Mouse (Mus musculus): ENCODE results near the gene Prg2. TPM values are rescaled to one million over a fixed set of nuclear protein-coding genes. Genes with fewer than 3 reads are reported as not detected.

Prg2 gene
- polyA plus RNA-seq, 1 experiment from 2014 or later: not detected

DNA sequence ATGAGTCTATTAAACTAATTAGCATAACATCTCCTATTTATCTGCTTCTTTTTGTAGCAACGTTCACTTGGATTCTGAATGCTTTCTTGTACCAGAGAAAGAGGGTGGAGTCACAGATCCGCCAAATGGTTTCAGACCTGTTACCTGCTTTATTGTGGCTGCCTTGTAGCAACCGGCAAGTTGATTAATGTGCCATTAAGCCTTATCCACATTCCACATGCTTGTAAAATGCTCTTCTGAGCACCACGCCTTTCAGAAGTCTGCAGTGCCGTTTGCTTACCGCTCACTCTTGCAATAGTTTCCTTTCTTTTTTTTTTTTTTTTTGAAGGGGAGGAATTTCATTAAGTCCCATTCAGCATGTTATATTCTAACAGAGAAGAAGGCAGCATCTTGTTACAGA is 49.6 kb downstream of the Prg2 start:
- no peaks in the 10 kb centered on the region for H3K4me1 ChIP-seq (ENCODE audit: control insufficient read depth in 2 of 2, insufficient read depth in 2 of 2, low read length in 2 of 2)
- H3K27ac ChIP-seq (replicated peaks in 1 of 2; ENCODE audit: control insufficient read depth in 1 of 2, insufficient read depth in 1 of 2, low read depth in 2 of 2, low read length in 2 of 2): no peak overlapping the region
- no peak for ATAC-seq (ENCODE audit: insufficient number of reproducible peaks, insufficient read depth, low FRiP score, low read depth)
- 0 out of 2 replicates have a peak, but pooled peaks cover 5% of the 10 kb centered on the region for H3K27me3 ChIP-seq (ENCODE audit: control insufficient read depth, insufficient read depth, low read length)
- no peaks in the 10 kb centered on the region for H3K9me3 ChIP-seq (ENCODE audit: control insufficient read depth, low read length)
- no peak overlapping the region for H3K4me3 ChIP-seq (ENCODE audit: control insufficient read depth in 1 of 2, insufficient read depth in 1 of 2, low read depth in 1 of 2, low read length in 2 of 2)
- H3K36me3 ChIP-seq (ENCODE audit: control insufficient read depth, insufficient read depth, low read length): no peaks in the 10 kb centered on the region
- H3K9ac ChIP-seq (ENCODE audit: low read length): no peak overlapping the region
- H3K4me2 ChIP-seq (ENCODE audit: low read length): no peak overlapping the region
- 68% methylated on average over 6 of the region's 6 CpGs for WGBS

- Histone ChIP-seq H3K4me3 (ENCODE audit: control insufficient read depth in 1 of 2, insufficient read depth in 1 of 2, low read depth in 1 of 2, low read length in 2 of 2) (no peak overlapping the region), H3K9me3 (ENCODE audit: control insufficient read depth, low read length) (no peaks in the 10 kb centered on the region), H3K27me3 (ENCODE audit: control insufficient read depth, insufficient read depth, low read length) (0 out of 2 replicates have a peak, but pooled peaks cover 5% of the 10 kb centered on the region), H3K4me2 (ENCODE audit: low read length) (no peak overlapping the region), H3K9ac (ENCODE audit: low read length) (no peak overlapping the region), H3K36me3 (ENCODE audit: control insufficient read depth, insufficient read depth, low read length) (no peaks in the 10 kb centered on the region), H3K27ac (replicated peaks in 1 of 2; ENCODE audit: control insufficient read depth in 1 of 2, insufficient read depth in 1 of 2, low read depth in 2 of 2, low read length in 2 of 2) (no peak overlapping the region), H3K4me1 (ENCODE audit: control insufficient read depth in 2 of 2, insufficient read depth in 2 of 2, low read length in 2 of 2) (no peaks in the 10 kb centered on the region)
- ATAC-seq (ENCODE audit: insufficient number of reproducible peaks, insufficient read depth, low FRiP score, low read depth): no peak
- WGBS: 54% methylated on average over 6 of the region's 6 CpGs
Measured at GRCm38 (mm10) chr2:85030989-85031388, 50.7 kb downstream of the Prg2 start.

- WGBS: 83% methylated on average over 2 of the region's 2 CpGs
- Histone ChIP-seq H3K4me1 (ENCODE audit: control insufficient read depth in 2 of 2, insufficient read depth in 2 of 2, low read length in 2 of 2) (peaks cover under 1 to 10% of the 10 kb centered on the region in 2 experiments), H3K9me3 (ENCODE audit: control insufficient read depth, low read length) (no peaks in the 10 kb centered on the region), H3K4me3 (ENCODE audit: control insufficient read depth in 1 of 2, insufficient read depth in 1 of 2, low read depth in 1 of 2, low read length in 2 of 2) (no peak overlapping the region), H3K36me3 (ENCODE audit: control insufficient read depth, insufficient read depth, low read length) (0 out of 2 replicates have a peak, but pooled peaks cover under 1% of the 10 kb centered on the region), H3K4me2 (ENCODE audit: low read length) (no peak overlapping the region), H3K27ac (replicated peaks in 1 of 2; ENCODE audit: control insufficient read depth in 1 of 2, insufficient read depth in 1 of 2, low read depth in 2 of 2, low read length in 2 of 2) (no peak overlapping the region), H3K9ac (ENCODE audit: low read length) (no peak overlapping the region), H3K27me3 (ENCODE audit: control insufficient read depth, insufficient read depth, low read length) (0 out of 2 replicates have a peak, but pooled peaks cover 5% of the 10 kb centered on the region)
- ATAC-seq (ENCODE audit: insufficient number of reproducible peaks, insufficient read depth, low FRiP score, low read depth): no peak
Measured at GRCm38 (mm10) chr2:85033121-85033520, 52.9 kb downstream of the Prg2 start.

Other genes with a start within 250 kb of the Prg2 start
- 3.5 and 4.5 TPM in 2 replicates for gene Ypel4, start 246.4 kb upstream of the Prg2 start, polyA plus RNA-seq (2014; fragmentation: Nextera tagmentation; extraction: Ambion mirVana)
- 4.4 and 4.5 TPM in 2 replicates for gene Gm19426, start 236.8 kb upstream of the Prg2 start, polyA plus RNA-seq (2014; fragmentation: Nextera tagmentation; extraction: Ambion mirVana)
- 37.9 and 46.6 TPM in 2 replicates for gene Serping1, start 205.0 kb upstream of the Prg2 start, polyA plus RNA-seq (2014; fragmentation: Nextera tagmentation; extraction: Ambion mirVana)
- 59.4 and 82.6 TPM in 2 replicates for gene Ube2l6, start 181.6 kb upstream of the Prg2 start, polyA plus RNA-seq (2014; fragmentation: Nextera tagmentation; extraction: Ambion mirVana)
- gene Smtnl1, start 157.8 kb upstream of the Prg2 start, polyA plus RNA-seq (2014; fragmentation: Nextera tagmentation; extraction: Ambion mirVana): 0.11 and 0.19 TPM in 2 replicates
- gene Timm10, start 153.5 kb upstream of the Prg2 start, polyA plus RNA-seq (2014; fragmentation: Nextera tagmentation; extraction: Ambion mirVana): 90.3 and 94.1 TPM in 2 replicates
- 9.2 and 10.5 TPM in 2 replicates for gene Slc43a1, start 141.6 kb upstream of the Prg2 start, polyA plus RNA-seq (2014; fragmentation: Nextera tagmentation; extraction: Ambion mirVana)
- gene Rtn4rl2, start 93.8 kb upstream of the Prg2 start, polyA plus RNA-seq (2014; fragmentation: Nextera tagmentation; extraction: Ambion mirVana): 2.2 TPM in 2 replicates
- 33.7 and 34.2 TPM in 2 replicates for gene Slc43a3, start 43.9 kb upstream of the Prg2 start, polyA plus RNA-seq (2014; fragmentation: Nextera tagmentation; extraction: Ambion mirVana)
- not detected in 2 replicates for gene Prg3, start 7.8 kb downstream of the Prg2 start, polyA plus RNA-seq (2014; fragmentation: Nextera tagmentation; extraction: Ambion mirVana)
- gene Ssrp1, start 56.8 kb downstream of the Prg2 start, polyA plus RNA-seq (2014; fragmentation: Nextera tagmentation; extraction: Ambion mirVana): 124 and 130 TPM in 2 replicates
- gene P2rx3, start 57.0 kb downstream of the Prg2 start, polyA plus RNA-seq (2014; fragmentation: Nextera tagmentation; extraction: Ambion mirVana): 0.69 TPM in 1 of 2 replicates, not detected in the other
- gene Tnks1bp1, start 67.6 kb downstream of the Prg2 start, polyA plus RNA-seq (2014; fragmentation: Nextera tagmentation; extraction: Ambion mirVana): 7.3 and 7.7 TPM in 2 replicates
- gene Aplnr, start 155.8 kb downstream of the Prg2 start, polyA plus RNA-seq (2014; fragmentation: Nextera tagmentation; extraction: Ambion mirVana): 26.2 and 26.8 TPM in 2 replicates
- 0.20 and 0.53 TPM in 2 replicates for gene Lrrc55, start 216.7 kb downstream of the Prg2 start, polyA plus RNA-seq (2014; fragmentation: Nextera tagmentation; extraction: Ambion mirVana)